ENCODE assay signal across 18 mouse cellular contexts in genomic region chr17:78791068-78791689, GRCm38 (mm10). TPM values are rescaled to one million over a fixed set of nuclear protein-coding genes. Genes with fewer than 3 reads are reported as not detected.
DNase-seq lines count a peak whose midpoint lies in the region; ATAC-seq and TF ChIP-seq lines count a peak whose summit lies in the region.
"Had no signal": no experiment of that assay in that cellular context is flagged by ENCODE, and none has a peak within 500 bp of the region (broad histone marks: within the 10 kb centered on the region; RNA-seq: fewer than 3 reads in every experiment).

No protein-coding gene starts in this region.

- no peak for TF ChIP-seq POLR2A in embryonic fibroblast, embryonic 13.5 days (IDR thresholded peaks at IDR 0.05; ENCODE audit: low read depth, low read length)

- no peak for TF ChIP-seq CTCF in embryonic fibroblast, embryonic 13.5 days (IDR thresholded peaks at IDR 0.05; ENCODE audit: borderline replicate concordance, insufficient read depth, low read length)

- no peak overlapping the region for H3K4me3 ChIP-seq in embryonic fibroblast, embryonic 13.5 days (ENCODE audit: insufficient read depth, low read length)
- H3K4me3 ChIP-seq in heart, embryonic 12.5 days = no peak overlapping the region
- no peak overlapping the region for H3K4me3 ChIP-seq in forebrain, embryonic 11.5 days (ENCODE audit: low read depth, low read length)
- H3K4me3 ChIP-seq: embryonic facial prominence, embryonic 12.5 days; limb, embryonic 10.5 days; liver, embryonic 15.5 days; midbrain, embryonic 15.5 days had no signal

- peak overlapping the region; percentile 24; the same call in 1 of the 2 replicates for H3K4me2 ChIP-seq in heart, embryonic 12.5 days
- H3K4me2 ChIP-seq in forebrain, embryonic 11.5 days (ENCODE audit: low read depth, low read length, severe bottlenecking) = no peak overlapping the region
- H3K4me2 ChIP-seq: embryonic facial prominence, embryonic 12.5 days; liver, embryonic 15.5 days; midbrain, embryonic 15.5 days had no signal

- H3K36me3 ChIP-seq in heart, embryonic 12.5 days = peaks cover 25% of the 10 kb centered on the region
- H3K36me3 ChIP-seq in forebrain, embryonic 11.5 days (ENCODE audit: control insufficient read depth, insufficient read depth, low read length) = no peaks in the 10 kb centered on the region; the same call in 1 of the 2 replicates

- WGBS in heart, embryonic 12.5 days = 26% methylated on average over 7 of the region's 7 CpGs
- WGBS in forebrain, embryonic 11.5 days = 85% methylated on average over 7 of the region's 7 CpGs

- H3K27ac ChIP-seq in embryonic fibroblast, embryonic 13.5 days (ENCODE audit: insufficient read depth, low read length) = peak overlapping the region; percentile 47
- peak overlapping the region; percentile 97 for H3K27ac ChIP-seq in heart, embryonic 12.5 days (ENCODE audit: poor library complexity, severe bottlenecking)
- H3K27ac ChIP-seq in forebrain, embryonic 11.5 days (ENCODE audit: low read depth, low read length) = no peak overlapping the region
- H3K27ac ChIP-seq: embryonic facial prominence, embryonic 12.5 days; limb, embryonic 10.5 days; liver, embryonic 15.5 days; macrophage; midbrain, embryonic 15.5 days had no signal

- peak; percentile 10 for DNase-seq in lung, postnatal 10 days
- DNase-seq in lung, postnatal 25 days (ENCODE audit: low spot score) = no peak
- no peak for DNase-seq in forebrain, embryonic 11.5 days (ENCODE audit: low spot score)
- DNase-seq in neural tube, embryonic 10.5 days (ENCODE audit: extremely low spot score, low spot score) = no peak
- DNase-seq: cerebellum, postnatal 36 days; gastrocnemius, postnatal 36 days; kidney, postnatal 10 days; thymus, postnatal 36 days had no signal

- H3K27me3 ChIP-seq in heart, embryonic 12.5 days (replicated peaks) = no peaks in the 10 kb centered on the region
- H3K27me3 ChIP-seq in forebrain, embryonic 11.5 days (ENCODE audit: control insufficient read depth, insufficient read depth, low read length) = no peaks in the 10 kb centered on the region
- H3K27me3 ChIP-seq: embryonic facial prominence, embryonic 12.5 days; liver, embryonic 15.5 days; midbrain, embryonic 15.5 days; Patski had no signal

- ATAC-seq in heart, embryonic 12.5 days (ENCODE audit: insufficient number of reproducible peaks, low FRiP score) = peak; percentile 87
- peak; percentile 26; the same call in 1 of the 2 replicates for ATAC-seq in megakaryocyte-erythroid progenitor cell, adult 5-6 weeks (replicated peaks; ENCODE audit: low FRiP score, low TSS enrichment, poor library complexity, severe bottlenecking)
- ATAC-seq in forebrain, embryonic 11.5 days (replicated peaks; ENCODE audit: low FRiP score) = no peak
- ATAC-seq: forebrain, embryonic 16.5 days; midbrain, embryonic 15.5 days; Patski had no signal

- no peaks in the 10 kb centered on the region for H3K9me3 ChIP-seq in heart, embryonic 12.5 days (replicated peaks)
- H3K9me3 ChIP-seq in forebrain, embryonic 11.5 days (ENCODE audit: control insufficient read depth, low read length) = no peaks in the 10 kb centered on the region
- H3K9me3 ChIP-seq: embryonic facial prominence, embryonic 12.5 days; limb, embryonic 10.5 days; liver, embryonic 15.5 days; midbrain, embryonic 15.5 days had no signal

- peaks cover 4% of the 10 kb centered on the region; the same call in 1 of the 2 replicates for H3K4me1 ChIP-seq in embryonic fibroblast, embryonic 13.5 days (ENCODE audit: control insufficient read depth, insufficient read depth, low read length)
- H3K4me1 ChIP-seq in heart, embryonic 12.5 days (replicated peaks) = peaks cover 28% of the 10 kb centered on the region
- H3K4me1 ChIP-seq in forebrain, embryonic 11.5 days (replicated peaks; ENCODE audit: control insufficient read depth, insufficient read depth, low read length) = no peaks in the 10 kb centered on the region
- H3K4me1 ChIP-seq: embryonic facial prominence, embryonic 12.5 days; limb, embryonic 10.5 days; liver, embryonic 15.5 days; midbrain, embryonic 15.5 days had no signal

- no peak overlapping the region; the same call in 1 of the 2 replicates for H3K9ac ChIP-seq in heart, embryonic 12.5 days
- H3K9ac ChIP-seq in forebrain, embryonic 11.5 days (ENCODE audit: low read length) = no peak overlapping the region
- H3K9ac ChIP-seq: embryonic facial prominence, embryonic 12.5 days; liver, embryonic 15.5 days; midbrain, embryonic 15.5 days had no signal

RNA-seq across cellular contexts. Expression of gene Heatr5b, which starts 44.0 kb away (rescaled TPM):
- polyA plus RNA-seq in embryonic fibroblast, embryonic 13.5 days (2011; ENCODE audit: insufficient read length, low read depth, missing spikeins) = 28.5 and 31.0 TPM in 2 replicates
- polyA plus RNA-seq in heart, embryonic 12.5 days (2016; fragmentation: Nextera tagmentation; extraction: Ambion mirVana) = 23.8 and 25.1 TPM in 2 replicates
- total RNA-seq in megakaryocyte-erythroid progenitor cell, adult 5-6 weeks (2014; fragmentation: Nextera tagmentation) = 25.4 TPM in 2 replicates
- total RNA-seq in megakaryocyte-erythroid progenitor cell, adult 5-6 weeks (2017) = 13.8 and 18.5 TPM in 2 replicates
- polyA plus RNA-seq in forebrain, embryonic 11.5 days (2014; fragmentation: Nextera tagmentation; extraction: Ambion mirVana) = 18.3 and 19.8 TPM in 2 replicates

RNA-seq across cellular contexts. Expression of gene Gpatch11, which starts 44.2 kb away (rescaled TPM):
- 34.6 and 43.3 TPM in 2 replicates for polyA plus RNA-seq in embryonic fibroblast, embryonic 13.5 days (2011; ENCODE audit: insufficient read length, low read depth, missing spikeins)
- 38.4 TPM in 2 replicates for polyA plus RNA-seq in heart, embryonic 12.5 days (2016; fragmentation: Nextera tagmentation; extraction: Ambion mirVana)
- total RNA-seq in megakaryocyte-erythroid progenitor cell, adult 5-6 weeks (2014; fragmentation: Nextera tagmentation) = 5.2 and 10.2 TPM in 2 replicates
- 14.0 and 28.0 TPM in 2 replicates for total RNA-seq in megakaryocyte-erythroid progenitor cell, adult 5-6 weeks (2017)
- polyA plus RNA-seq in forebrain, embryonic 11.5 days (2014; fragmentation: Nextera tagmentation; extraction: Ambion mirVana) = 34.7 and 38.0 TPM in 2 replicates

RNA-seq across cellular contexts. Expression of gene Strn, which starts 54.2 kb away (rescaled TPM):
- polyA plus RNA-seq in embryonic fibroblast, embryonic 13.5 days (2011; ENCODE audit: insufficient read length, low read depth, missing spikeins) = 26.6 and 29.2 TPM in 2 replicates
- 19.3 and 20.6 TPM in 2 replicates for polyA plus RNA-seq in heart, embryonic 12.5 days (2016; fragmentation: Nextera tagmentation; extraction: Ambion mirVana)
- 13.7 and 15.9 TPM in 2 replicates for total RNA-seq in megakaryocyte-erythroid progenitor cell, adult 5-6 weeks (2014; fragmentation: Nextera tagmentation)
- total RNA-seq in megakaryocyte-erythroid progenitor cell, adult 5-6 weeks (2017) = 19.6 and 28.1 TPM in 2 replicates
- polyA plus RNA-seq in forebrain, embryonic 11.5 days (2014; fragmentation: Nextera tagmentation; extraction: Ambion mirVana) = 6.7 and 8.5 TPM in 2 replicates
